Mouse (Mus musculus) B cell, adult 2 months (primary cell): ENCODE data around the gene Gm10799.
A peak's percentile ranks its signal among the peaks of the same experiment; 100 is the strongest.

ENCODE experiments used
- DNase-seq, 2 experiments: peaks; one replicate each; pipeline ENCODE4 v3.0.0; 2022

The Gm10799 gene

DNA sequence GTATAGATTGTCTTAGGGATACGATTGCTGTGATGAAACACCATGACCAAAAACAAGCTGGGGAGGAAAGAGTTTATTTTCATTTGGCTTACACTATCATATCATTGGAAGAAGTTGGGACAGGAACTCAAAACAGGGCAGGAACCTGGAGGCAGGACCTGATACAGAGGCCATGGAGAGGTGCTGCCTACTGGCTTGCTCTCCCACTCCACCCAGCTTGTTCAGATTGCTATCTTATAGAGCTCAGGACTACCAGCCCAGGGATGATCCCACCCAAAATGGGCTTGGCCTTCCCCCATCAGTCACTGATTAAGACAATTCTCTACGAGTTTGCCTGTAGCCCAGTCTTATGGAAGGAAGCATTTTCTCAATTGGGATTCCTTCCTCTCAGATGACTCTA lies 4.2 kb downstream of the Gm10799 start:
- DNase-seq = no peak

DNA sequence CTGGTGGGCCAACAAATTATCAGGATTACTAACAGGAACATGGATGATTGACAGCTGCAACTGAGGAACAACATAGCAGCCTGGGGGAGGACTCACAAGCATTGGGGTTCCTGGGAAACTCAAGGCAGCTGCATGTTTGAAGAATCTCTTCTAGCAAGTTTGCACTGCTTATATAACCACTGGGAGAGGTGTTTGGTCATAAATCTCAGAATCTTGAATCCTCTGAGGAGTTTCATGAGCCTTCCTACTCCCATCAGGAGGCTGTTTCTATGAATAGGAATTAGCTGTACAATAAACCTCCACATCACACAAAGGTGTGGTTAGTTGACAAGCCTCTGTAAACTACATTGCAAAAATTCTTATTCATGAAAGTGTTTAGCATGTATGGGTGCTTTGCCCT lies 5.7 kb downstream of the Gm10799 start:
- DNase-seq = no peak

DNA sequence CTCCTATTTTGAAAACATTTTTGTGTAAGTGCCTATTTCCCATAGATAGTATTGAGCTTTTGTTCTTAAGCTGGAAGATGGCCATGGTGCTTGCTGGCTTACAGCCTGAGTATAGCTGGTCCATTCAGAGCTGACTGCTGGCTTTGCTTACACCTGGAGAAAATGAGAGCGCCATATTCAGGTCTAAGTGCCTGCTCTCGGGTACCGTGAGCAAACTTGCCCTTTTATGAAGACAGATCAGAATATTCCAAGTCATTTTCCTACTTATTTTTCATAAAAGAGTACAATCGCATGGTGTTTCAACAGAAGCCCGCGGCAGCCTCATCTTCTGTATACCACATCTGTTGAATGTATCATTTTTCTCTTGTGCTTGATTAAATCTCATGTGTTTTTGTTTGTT lies 7.4 kb downstream of the Gm10799 start:
- DNase-seq = no peak

DNA sequence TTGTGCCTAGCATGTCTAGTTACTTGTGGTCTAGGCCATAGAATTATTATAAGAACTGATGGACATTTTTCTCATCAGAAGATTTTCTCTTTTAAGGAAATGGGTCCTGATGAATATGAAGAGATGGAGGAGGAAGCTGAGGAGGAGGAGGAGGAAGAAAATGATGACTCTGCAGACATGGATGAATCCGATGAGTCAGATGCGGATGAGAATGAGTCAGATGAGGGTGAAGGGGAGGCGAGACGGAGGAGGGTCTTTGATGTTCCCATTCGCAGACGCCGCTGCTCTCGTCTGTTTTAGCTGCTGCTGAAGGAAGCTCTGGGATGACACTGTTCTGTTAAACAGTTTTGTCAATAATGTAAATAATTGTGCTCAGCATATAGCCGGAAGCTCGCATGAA lies 8.6 kb downstream of the Gm10799 start:
- DNase-seq = no peak

DNA sequence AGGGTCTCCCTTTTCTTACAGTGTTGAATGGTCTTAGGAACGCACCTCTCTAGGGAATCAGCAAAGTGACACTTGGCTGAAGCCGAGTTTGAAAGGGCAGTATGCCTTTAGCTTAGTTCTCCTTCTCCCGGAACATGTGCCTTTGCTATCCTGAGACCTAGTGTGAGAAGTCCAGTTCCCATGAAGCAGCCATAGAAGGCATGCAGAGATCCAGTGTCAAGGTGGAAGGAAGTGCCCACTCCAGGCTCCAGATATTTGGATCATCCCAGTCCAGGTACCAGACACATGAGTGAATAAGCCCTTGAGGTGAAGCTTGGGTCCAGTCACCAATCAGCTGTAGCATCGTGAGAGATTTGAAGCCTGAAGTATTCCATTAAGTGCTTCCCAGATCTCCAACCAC lies 9.4 kb downstream of the Gm10799 start:
- no peak for DNase-seq

DNA sequence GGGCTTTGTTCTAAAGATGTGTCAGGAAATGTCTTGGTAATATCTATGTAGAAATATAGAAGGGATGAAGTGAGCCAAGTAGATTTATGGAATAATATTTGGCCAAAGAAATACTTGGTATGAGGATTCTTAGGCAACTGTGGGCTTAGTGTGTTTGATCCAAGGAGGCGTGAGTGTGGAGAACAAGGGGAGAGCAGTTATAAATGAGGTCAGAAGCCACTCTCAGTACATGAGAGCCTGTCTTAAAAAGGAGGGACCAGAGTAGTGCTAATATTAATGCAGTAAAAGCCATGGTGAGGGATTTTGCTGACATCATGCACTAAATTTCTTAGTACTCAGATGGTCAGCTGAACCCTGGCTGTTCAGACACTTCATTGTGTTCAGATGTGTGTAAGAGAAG lies 10.0 kb downstream of the Gm10799 start:
- DNase-seq = no peak

DNA sequence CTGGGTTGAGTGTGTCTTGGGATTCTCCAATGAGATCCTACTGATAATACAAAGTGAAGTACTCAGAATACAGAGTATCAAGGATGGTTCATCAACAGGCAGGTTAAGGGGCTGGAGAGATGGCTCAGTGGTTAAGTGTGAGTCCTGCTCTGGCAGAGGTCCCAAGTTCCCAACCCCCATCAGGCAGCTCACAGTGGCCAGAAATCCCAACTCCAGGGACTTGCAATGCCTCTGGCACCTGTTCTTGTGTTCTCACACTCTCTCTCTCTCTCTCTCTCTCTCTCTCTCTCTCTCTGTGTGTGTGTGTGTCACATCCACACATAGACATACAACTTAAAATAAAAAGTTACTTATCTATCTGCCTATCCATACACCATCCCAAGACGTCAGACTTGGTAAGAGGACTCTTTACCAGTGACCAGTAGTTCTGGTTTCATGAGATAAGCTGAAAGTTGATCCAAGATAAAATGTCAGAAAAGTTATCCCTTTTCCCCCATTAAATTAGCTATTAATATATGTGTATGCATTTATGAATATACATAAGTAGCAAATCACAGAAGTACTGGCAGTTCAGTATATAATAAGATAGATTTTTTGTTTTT lies 23.8 kb downstream of the Gm10799 start:
- no peak for DNase-seq

DNA sequence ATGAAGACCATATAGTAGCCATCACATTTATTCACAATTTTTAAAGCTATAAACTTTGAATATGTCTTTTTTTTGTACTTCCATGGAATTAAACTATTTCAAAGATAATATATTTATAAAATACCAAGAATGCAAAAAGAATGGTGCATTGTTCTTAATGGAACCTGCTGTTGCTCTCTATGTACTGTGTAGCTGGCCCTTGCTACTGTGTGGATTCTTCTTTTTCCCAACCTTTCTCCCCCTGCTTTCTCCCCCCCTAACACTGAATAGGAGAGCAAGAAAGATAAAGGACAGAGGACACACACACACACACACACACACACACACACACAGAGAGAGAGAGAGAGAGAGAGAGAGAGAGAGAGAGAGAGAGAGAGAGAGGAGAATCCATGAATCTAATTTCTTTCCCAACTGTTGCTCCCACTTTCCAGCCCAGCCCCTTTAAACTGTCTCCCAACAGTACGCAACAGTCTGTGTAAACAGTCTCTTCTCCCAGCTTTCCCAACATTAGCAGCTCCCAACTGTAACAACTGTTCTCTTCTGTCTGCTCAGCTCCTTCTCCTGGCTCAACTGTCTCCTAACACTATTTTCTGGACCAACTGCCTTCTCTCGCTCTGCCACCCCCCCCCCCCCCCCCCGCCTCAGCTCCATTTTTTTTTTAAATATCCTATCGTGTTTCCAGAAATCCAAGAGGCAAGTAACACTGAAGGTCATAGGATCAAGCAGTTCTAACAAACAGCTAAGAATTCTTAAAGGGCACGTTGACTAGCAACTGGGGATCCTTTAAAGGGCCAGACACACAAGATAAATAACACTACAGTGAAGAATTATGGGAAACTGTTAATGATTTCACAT lies 24.5 kb downstream of the Gm10799 start:
- no peak for DNase-seq

DNA sequence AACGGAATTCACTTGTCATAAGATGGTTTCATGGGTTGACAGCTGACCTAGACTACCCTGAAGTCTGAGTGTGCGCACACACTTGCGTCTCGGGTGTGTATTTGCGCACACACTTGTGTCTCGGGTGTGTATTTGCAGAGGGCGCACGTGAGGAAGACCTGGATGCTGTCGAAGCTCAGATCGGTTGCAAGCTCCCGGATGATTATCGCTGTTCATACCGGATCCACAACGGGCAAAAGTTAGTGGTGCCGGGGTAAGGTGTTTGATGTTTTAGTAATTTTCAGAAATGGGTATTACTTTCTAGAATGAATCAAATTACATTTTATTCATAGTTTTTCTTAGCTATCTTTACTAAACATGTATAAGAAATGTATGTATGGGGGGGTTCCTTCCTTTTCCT lies 25.6 kb downstream of the Gm10799 start:
- DNase-seq = no peak

DNA sequence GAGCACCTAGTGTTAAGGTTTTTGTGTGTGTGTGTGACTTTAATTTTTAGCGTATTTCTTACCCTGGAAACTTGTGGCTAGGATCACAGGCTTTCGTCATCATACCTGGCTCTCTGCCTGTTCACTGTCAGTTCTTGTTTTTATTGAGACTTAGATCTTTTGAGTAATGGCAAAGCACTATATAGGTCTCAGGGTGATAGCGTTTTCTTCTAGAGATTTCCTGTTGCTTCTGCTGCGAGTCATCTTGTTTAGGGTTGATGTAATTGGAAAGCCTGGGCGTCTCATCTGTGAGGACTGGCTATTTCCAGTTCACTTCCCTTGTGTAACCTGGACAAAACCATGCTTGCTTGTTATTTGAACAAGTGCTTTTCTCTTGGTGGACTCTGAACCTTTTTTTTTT lies 26.7 kb downstream of the Gm10799 start:
- DNase-seq = no peak

DNA sequence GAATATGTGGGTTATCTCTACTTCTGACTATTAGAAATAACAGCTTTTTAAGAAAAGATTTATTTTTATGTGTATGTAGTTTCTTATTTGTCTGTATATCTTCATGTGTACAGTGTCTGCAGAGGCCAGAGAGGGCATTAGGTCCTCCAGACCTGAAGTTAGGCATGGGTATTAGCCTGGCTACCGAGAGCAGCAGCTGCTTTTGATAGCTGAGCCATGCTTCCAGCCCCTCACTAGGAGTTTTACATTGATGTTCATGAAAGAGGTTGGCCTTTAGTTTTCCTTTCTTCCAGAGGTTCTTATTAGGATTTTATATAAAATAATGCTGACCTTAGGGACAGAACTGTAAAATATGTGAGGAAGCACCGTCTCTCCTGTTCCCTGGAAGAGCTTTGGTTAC lies 30.1 kb downstream of the Gm10799 start:
- no peak for DNase-seq

DNA sequence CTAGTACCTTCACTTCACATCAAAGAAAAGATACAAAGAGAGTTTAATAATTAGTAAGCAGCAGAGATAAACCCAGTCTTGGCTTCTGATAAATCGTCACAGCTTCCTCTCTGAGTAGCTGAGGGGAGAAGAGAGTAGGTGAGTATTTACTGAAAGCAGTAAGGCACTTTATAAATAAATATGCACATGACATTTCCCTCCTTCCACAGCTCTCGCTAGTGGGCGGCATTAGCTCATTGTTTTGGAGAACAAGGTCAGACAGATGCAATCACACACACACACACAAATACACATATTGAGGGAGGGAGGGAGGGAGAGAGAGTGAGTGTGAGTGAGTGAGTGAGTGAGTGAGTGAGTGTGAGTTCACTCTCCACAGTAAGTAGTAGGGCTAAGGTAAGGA lies 32.0 kb downstream of the Gm10799 start:
- DNase-seq = no peak

DNA sequence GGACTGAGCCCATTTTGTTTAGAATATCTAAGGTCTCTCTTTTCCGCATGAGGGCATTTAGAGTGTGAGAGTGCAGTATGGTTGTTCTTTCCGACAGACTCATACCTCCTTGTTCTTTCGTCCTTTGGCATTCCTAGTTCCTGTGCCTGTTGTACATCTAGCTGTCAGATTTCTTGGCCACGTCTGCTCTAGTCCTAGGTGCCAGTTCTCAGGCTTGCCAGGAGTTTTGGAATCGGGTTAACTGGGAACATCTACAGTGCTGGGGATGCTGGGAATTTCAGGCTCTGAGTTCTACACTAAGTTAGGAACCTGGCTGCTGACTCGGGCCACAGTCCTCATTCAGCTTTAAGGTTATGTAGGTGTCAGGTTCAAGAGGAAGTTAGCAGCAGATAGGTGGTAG lies 32.8 kb downstream of the Gm10799 start:
- DNase-seq = no peak

DNA sequence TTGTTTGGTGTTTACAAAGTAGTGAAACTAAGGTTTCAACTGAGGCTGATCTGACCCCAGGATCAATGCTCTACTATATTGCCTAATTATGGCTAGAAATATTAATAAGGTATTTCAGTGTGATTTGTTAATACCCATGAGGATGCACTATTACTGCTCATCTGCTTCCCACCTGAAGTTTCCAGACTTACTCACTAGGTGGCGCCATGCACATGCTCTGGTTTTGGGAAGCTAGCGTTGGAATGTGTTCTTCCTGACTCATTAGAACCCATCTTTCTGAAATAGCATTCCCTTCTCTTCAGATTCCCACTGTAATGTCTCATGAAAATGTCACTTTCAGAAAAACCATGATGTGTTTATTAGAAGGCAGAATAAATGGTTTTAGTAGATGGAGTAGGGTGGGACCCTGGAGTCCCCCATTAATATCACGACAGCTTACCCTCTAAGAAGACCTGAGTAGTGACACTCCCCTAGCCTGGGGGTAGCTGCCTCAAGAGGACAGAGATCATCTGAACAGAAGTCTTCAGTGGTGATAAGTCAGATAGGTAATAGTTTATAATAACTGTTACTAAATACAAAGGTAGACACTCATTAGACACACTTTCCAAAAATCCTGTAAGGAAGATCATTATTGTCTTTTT lies 33.4 kb downstream of the Gm10799 start:
- peak; percentile 41 to 43 for DNase-seq

DNA sequence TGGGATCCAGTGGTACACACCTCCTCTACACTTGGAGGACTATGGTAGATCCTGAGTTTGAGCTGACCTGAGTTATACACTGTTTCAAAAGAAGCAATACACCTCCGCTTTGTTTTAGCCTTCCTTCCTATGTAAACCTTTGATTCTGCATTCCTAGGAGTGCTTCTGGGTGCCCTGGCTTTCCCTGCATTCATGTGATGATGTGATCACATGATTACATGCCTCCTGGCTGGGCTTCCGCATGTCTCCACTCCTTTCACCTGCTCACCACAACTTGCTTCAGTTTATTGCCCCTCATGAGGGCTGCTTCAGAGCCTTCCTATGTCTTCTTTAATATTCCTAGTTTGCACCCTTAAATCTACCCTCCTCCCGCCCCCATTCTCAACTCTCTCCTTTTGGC lies 36.3 kb downstream of the Gm10799 start:
- no peak for DNase-seq

DNA sequence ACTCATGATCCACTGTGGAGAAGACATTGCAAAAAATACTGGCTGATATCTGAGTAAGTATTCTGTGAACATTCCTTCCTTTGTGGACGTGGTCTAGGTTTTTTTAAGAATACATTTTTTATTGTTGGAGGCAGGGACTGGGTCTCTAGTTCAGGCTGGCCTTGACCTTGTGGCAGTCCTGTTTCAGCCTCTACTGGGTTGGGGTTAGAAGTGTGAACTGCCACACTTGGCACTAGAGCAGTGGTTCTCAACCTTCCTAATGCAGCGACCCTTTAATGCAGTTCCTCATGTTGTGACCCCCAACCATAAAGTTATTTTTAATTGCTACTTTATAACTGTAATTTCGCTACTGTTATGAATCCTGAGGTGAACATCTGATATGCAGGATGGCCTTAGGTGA lies 38.0 kb downstream of the Gm10799 start:
- no peak for DNase-seq

DNA sequence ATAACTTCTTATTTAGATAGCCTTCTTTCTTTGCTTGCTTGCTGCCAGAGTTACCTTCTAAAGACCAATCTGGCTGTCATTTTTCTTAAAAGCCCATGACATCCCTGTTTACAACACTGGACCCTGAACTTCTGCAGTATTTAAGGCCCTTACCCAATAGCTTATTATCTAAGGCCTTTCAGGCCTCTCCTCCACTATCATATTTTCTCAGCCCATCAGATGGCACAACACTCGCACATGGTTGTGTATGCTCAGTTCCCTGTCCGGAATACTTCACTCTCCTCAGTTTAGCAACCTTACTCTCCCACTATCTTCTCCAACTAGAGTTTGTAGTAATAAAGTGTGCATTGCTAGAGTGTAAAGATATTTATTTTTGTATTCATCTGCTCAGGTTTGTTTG lies 39.3 kb downstream of the Gm10799 start:
- DNase-seq = no peak

DNA sequence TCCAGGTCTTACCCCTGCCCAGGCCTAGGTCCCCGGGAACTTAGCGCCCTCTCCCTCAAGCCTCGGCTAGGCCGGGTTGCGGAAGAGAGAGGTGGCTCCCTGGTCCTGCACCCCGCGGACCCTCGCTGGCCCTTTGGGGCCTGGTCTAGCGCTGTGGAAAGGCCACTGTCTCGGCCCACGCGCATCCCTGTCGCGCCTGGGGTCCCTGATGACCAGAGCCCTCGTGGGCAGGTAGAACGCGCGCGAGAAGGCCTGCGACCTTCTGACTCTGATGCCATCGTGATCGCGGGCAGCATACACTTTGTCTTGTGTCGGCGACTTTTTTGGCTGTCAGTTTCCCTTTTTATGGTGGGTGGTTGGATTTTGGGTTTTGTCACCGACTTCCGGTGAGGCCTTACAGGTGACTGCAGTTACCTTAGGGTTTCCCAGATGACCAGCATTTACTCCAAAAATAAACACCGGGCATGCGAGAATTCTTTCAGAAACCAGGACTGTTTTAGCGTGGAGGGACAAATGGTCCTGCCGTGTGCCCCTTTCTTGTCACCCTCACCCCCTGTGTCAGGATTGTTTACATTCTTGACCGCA lies 40.1 kb downstream of the Gm10799 start, which contains the start of gene 4931422A03Rik:
4931422A03Rik (minus strand) TSS at position 223 of the 585 bp plus-strand sequence.
- peak in 1 of 2 experiments; percentile 12 for DNase-seq

DNA sequence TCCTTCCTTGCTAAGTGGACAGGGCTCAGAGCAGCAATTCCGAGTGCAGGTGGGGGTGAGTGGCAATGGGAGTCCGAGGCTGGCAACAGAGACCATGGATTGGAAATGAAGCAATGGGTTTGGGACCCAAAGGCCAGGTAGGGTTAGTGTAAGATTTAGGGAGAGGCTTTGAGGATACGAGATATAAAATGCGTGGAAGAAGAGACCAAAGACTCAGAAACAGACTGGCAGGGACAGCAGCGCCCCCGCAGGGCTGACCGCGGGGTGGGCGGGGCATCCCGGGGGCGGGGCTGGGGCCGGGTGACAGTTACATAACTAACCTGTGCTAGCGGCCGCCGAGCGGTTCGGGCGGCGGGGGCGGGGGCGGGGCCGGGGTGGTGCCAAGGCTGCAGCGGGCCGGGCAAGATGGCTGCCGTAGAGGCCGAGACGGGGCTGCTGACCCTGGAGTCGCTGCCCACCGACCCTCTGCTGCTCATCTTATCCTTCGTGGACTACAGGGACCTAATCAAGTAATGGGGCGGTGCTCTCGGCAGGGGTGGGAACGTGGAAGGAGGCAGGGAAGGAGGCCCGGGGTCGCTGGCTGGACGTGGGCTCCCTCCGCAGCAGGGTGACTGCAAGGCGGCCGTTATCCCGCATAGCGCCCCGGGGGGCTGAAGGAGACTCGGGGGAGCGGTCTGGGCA lies 40.8 kb downstream of the Gm10799 start, which contains the start of gene Fbxo3:
Fbxo3 (plus strand) TSS at position 264 of the 681 bp plus-strand sequence.
- peak; percentile 91 for DNase-seq

DNA sequence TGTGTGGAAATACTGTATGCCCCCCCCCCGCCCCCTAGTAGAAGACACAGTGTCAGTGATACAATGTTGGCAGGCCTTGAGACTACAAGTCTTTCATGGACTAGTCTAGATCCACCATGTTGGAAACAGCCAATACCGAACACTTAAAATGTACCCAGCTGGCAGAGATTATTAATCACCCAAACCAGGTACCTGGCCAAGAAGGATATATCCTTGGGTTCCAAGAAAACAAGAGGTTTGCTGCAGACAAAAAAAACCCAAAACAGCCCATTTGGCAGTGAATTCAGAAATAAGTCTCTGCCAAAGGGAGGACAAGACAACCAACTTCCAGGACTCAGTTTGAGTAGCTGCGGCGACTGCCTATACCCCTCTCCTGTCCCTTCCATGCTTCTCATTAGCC lies 43.7 kb downstream of the Gm10799 start:
- DNase-seq = no peak

DNA sequence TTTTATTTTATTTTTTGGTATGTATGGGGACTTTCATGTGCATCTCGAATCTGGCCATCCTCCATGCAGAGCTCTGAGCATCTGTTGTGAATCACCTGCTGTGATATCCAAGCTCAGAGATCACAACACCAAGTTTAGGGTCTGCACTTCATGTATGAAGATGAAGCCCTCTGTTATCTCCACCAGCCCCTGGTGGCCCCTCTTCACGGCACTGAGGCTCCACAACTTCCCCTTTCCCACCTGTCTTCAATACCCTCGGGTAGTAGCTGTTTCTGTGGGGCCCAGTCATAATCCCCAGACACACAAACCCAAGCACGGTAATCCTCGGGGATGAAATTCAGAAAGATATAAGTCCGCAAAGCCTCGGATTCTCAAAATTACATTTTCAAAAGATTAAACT lies 45.3 kb downstream of the Gm10799 start:
- DNase-seq = peak in 1 of 2 experiments; percentile 15
